In genomic region chr9:92549811-92550490, GRCm38 (mm10) we compare ENCODE assay signal across 8 mouse cellular contexts. TPM values are rescaled to one million over a fixed set of nuclear protein-coding genes. Genes with fewer than 3 reads are reported as not detected.
DNase-seq lines count a peak whose midpoint lies in the region; ATAC-seq and TF ChIP-seq lines count a peak whose summit lies in the region.

No protein-coding gene starts in this region.

- no peaks in the 10 kb centered on the region for H3K27me3 ChIP-seq in hindbrain, postnatal 0 days (ENCODE audit: insufficient read depth, low read length)
- no peaks in the 10 kb centered on the region for H3K27me3 ChIP-seq in hindbrain, embryonic 11.5 days (ENCODE audit: control insufficient read depth, insufficient read depth, low read length)

- H3K4me1 ChIP-seq in hindbrain, postnatal 0 days (ENCODE audit: insufficient read depth, low read length): 0 out of 2 replicates have a peak, but pooled peaks cover 6% of the 10 kb centered on the region
- no peaks in the 10 kb centered on the region for H3K4me1 ChIP-seq in hindbrain, embryonic 11.5 days (replicated peaks; ENCODE audit: control insufficient read depth, insufficient read depth, low read length)

- no peak overlapping the region for H3K4me3 ChIP-seq in hindbrain, postnatal 0 days (ENCODE audit: low read length)
- no peak overlapping the region for H3K4me3 ChIP-seq in hindbrain, embryonic 11.5 days (ENCODE audit: low read depth, low read length)

- peak; percentile 65 for DNase-seq in hindbrain, postnatal 0 days (ENCODE audit: low spot score)
- no peak for DNase-seq in hindbrain, embryonic 11.5 days (ENCODE audit: low spot score)
- peak; percentile 89 for DNase-seq in Muller cell, postnatal 12 days (ENCODE audit: inconsistent ontology term)
- DNase-seq in cerebellum, adult 9-10 months: peak; percentile 35
- peak; percentile 78 for DNase-seq in kidney, adult 9 months
- DNase-seq in testis, postnatal 10 days (ENCODE audit: low spot score): no peak
- DNase-seq in urinary bladder, adult 18-20 months (ENCODE audit: low spot score in 2 of 2): no peak

- H3K27ac ChIP-seq in hindbrain, postnatal 0 days: no peak overlapping the region; the same call in 1 of the 2 replicates
- H3K27ac ChIP-seq in hindbrain, embryonic 11.5 days (ENCODE audit: low read depth, low read length): no peak overlapping the region

- 57% methylated on average over 11 of the region's 11 CpGs for WGBS in hindbrain, postnatal 0 days
- WGBS in hindbrain, embryonic 11.5 days: 84% methylated on average over 11 of the region's 11 CpGs

- H3K4me2 ChIP-seq in hindbrain, postnatal 0 days (ENCODE audit: low read depth, low read length): no peak overlapping the region
- H3K4me2 ChIP-seq in hindbrain, embryonic 11.5 days (replicated peaks; ENCODE audit: low read depth, low read length): no peak overlapping the region

- no peak overlapping the region for H3K9ac ChIP-seq in hindbrain, postnatal 0 days (replicated peaks; ENCODE audit: low read length)
- no peak overlapping the region for H3K9ac ChIP-seq in hindbrain, embryonic 11.5 days (ENCODE audit: low read depth, low read length)

- no peaks in the 10 kb centered on the region for H3K9me3 ChIP-seq in hindbrain, postnatal 0 days (ENCODE audit: low read length)
- H3K9me3 ChIP-seq in hindbrain, embryonic 11.5 days (ENCODE audit: control insufficient read depth, low read length): no peaks in the 10 kb centered on the region

- ATAC-seq in hindbrain, postnatal 0 days: peak; percentile 80; the same call in 1 of the 2 replicates
- no peak for ATAC-seq in hindbrain, embryonic 11.5 days (ENCODE audit: low FRiP score)
- no peak for ATAC-seq in monocyte, adult 5-6 weeks (replicated peaks; ENCODE audit: insufficient number of reproducible peaks, low FRiP score, low TSS enrichment, poor library complexity, severe bottlenecking)

- no peaks in the 10 kb centered on the region for H3K36me3 ChIP-seq in hindbrain, postnatal 0 days (ENCODE audit: insufficient read depth, low read length)
- H3K36me3 ChIP-seq in hindbrain, embryonic 11.5 days (ENCODE audit: control insufficient read depth, insufficient read depth, low read length): no peaks in the 10 kb centered on the region

- TF ChIP-seq CTCF in hindbrain, postnatal 0 days (IDR thresholded peaks at IDR 0.05; ENCODE audit: low read depth): no peak

RNA-seq across cellular contexts. Expression of gene Plod2, which starts 7.9 kb away (rescaled TPM):
- total RNA-seq in hindbrain, postnatal 0 days (2014; rRNA removed): 7.6 and 14.1 TPM in 2 replicates
- polyA plus RNA-seq in hindbrain, postnatal 0 days (2015; fragmentation: Nextera tagmentation; extraction: Ambion mirVana): 7.1 and 9.9 TPM in 2 replicates
- polyA plus RNA-seq in hindbrain, embryonic 11.5 days (2014; fragmentation: Nextera tagmentation; extraction: Ambion mirVana): 36.8 and 40.6 TPM in 2 replicates
- total RNA-seq in monocyte, adult 5-6 weeks (2017): 2.6 to 15.1 TPM (median 3.5 TPM) in 3 replicates

Comparison
In these comparisons a context has a peak if more than half of its experiments do, and no peak if none do; other contexts are left out.
1. DNase-seq: peak in hindbrain, postnatal 0 days (single experiment), Muller cell, postnatal 12 days (single experiment), cerebellum, adult 9-10 months (single experiment) and kidney, adult 9 months (single experiment); none in hindbrain, embryonic 11.5 days (single experiment), testis, postnatal 10 days (single experiment) and urinary bladder, adult 18-20 months (0 of 2).